Mouse (Mus musculus): ENCODE data around the gene Gh. TPM values are rescaled to one million over a fixed set of nuclear protein-coding genes. Genes with fewer than 3 reads are reported as not detected.

Gene Gh
- total RNA-seq, 1 experiment from 2014 or later = 0.70 TPM

DNA sequence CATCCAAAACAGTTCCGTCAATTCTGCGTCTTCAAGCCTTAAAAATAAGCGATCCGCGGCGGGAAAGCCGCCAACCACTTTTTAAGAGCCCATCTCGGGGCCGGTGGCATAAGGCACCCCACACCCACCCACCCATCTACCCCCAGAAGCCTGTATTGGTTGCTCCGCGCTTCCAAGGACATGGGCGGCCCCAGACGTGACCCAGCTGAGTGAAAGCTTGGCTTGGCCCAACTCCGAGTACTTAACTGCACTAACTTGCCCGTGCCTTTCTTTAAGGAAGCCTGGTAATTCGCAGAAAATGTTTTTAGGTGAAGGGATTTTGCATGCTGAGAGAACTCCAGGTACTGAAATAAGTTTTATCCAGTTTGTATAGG, 28.4 kb downstream of the Gh start:
- ATAC-seq (ENCODE audit: extremely low read depth, insufficient number of reproducible peaks, low FRiP score, poor library complexity, severe bottlenecking) = no peak

DNA sequence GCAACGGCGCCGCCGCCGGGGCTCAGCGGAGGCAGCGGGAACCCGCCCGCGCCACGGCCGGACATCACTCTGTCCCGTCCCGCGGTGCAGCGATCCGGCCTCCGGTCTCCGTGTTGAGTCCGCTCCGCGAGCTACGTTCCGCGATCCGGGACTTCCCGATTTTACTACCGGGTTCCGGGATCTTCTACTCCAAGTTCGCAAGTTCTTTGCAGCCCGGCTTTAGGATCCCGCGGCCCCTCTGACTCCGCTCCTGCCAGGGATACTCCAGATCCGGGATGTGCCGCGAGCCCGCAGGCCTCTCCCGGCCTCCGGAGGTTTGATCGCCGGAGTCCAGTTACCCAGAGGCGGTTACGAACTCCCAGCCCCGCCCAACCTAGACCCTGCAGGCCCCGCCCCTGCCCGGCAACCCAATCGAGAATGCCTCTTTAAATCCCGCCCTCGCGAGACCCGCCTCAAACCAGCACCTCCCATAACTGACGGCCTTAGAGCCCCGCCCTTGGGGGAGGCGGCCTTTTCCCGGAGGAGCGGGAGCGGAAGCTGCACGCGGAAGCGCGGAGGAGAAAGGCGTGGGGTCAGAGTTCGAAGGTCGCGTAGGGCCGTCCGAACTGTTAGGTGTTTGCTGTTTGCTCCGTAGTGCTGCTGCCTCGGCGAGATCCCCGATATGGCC, 28.9 kb downstream of the Gh start, which contains the start of gene Smarcd2:
Gene Smarcd2, minus strand, starts transcription at position 329 of the 667 bp plus-strand sequence.
- ATAC-seq (ENCODE audit: extremely low read depth, insufficient number of reproducible peaks, low FRiP score, poor library complexity, severe bottlenecking) = peak; percentile 82

DNA sequence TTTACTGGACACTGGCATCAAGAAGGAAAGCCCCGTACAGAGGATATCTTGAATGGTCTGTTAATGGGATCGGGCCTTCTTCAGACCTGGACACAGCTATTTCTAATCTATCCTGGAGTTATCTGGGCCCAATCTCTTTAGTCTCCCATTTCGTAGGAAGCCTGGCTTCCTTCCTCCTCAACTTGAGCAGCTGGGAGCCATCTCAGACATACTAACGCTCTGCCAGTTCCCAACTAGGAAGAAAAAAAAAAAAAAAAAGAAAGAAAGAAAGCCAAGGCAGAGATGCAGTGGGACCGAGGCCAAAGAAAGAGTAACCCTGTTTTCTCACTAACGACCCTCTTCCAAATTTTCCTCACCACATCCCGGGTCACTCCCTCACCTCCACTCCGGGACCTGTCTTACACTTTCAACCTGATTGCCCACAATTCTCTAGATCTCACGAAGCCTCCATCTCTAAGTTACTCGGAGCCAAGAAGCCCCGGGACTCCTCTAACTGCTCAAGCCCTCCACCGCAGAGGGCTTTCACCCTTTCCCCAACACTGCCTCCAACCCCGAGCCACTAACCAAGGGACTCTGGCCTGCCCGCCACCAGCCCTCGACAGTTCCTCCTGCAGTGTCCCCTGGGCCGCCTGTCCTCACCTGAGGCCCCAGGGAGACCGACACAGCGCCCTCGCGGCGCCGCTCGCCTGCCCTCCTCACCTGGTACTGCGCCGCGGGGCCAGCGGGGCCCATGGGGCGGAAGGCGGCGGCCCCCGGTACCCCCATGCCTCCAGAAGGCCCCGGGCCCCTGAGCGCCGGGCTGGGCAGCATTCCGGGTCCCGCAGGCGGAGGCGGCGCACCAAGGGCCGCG, 29.6 kb downstream of the Gh start:
- ATAC-seq (ENCODE audit: extremely low read depth, insufficient number of reproducible peaks, low FRiP score, poor library complexity, severe bottlenecking) = no peak

DNA sequence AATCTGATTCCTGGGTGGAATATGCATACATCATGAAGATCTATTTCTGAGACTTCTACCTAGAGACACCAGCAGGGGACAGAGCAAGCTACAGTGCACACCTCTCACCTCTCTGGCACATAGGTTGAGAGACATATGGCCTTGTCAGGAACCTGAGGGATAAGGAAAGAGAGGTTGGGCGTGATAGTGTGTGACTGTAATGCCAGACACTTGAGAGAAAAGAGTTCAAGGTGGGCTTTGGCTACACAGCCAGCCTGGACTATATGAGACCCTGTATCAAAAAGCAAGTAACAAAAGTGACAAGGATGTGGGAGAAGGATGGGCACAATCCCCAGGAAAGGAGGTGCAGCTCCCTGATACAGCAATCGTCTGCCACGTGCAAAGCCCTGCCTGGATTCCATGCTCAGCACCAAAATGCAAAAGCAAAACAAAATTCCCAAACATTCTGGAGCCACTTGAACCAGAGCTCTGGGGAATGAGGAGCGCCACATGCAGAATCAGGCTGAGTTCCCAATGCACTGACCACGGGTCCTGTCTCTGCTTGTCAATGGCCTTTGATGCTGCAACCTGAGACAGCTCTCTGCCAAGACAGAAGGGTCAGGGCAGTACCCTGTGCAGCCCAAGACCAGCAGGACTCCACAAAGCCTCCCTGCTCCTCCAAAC, 30.4 kb downstream of the Gh start:
- ATAC-seq (ENCODE audit: extremely low read depth, insufficient number of reproducible peaks, low FRiP score, poor library complexity, severe bottlenecking) = no peak

DNA sequence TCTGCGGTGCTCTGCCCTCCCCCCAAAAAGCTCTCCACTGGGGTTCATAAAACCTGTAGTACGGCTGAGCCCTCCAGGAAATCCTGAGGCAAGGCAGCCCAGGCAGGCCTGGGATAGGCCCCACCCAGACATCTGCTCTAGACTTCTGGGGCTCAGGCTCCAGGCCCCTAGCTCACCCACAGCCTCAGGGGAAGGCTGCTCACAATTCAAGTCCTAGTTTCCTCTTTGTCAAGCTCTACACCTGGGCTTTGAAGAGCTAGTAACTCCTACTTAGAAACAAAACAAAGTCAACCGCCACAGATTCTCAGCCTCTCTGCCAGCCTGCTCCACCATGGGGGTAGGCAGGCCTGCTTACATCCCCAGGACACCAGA, 32.6 kb downstream of the Gh start:
- no peak for ATAC-seq (ENCODE audit: extremely low read depth, insufficient number of reproducible peaks, low FRiP score, poor library complexity, severe bottlenecking)

DNA sequence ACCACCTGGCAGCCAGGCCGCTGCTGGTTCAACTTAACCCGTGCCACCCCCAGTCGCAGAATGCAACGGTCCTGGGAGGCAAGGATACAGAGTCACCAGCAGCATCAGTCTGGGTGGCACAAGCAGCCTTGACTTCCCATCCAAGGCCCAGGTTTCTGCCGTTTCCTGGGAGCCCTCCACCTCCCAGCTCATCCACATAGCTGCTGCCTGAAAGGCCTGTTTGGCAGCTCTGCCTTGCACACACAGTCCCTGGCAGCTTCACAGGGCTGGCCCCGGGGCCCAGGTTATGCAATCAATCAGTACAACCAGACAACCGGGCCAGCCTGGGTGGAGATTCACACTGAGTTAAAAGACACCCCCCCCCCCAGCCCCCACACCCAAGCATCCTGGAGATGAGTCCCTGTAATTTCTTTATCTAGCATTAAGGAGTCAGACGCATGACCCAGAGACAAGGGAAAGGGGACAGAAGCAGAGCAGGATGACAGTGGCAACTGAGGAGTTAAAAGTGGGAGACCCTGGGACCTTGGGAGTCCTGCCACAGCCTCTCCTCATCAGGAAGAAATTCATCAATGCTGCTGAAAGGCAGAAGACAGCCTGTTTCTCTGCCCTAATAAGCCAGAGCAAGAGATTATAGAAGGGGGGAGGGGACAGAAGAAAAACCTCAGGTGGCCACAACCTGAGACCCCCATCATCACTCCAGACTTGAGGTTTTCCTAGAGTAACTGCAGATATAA, 33.2 kb downstream of the Gh start:
- no peak for ATAC-seq (ENCODE audit: extremely low read depth, insufficient number of reproducible peaks, low FRiP score, poor library complexity, severe bottlenecking)

DNA sequence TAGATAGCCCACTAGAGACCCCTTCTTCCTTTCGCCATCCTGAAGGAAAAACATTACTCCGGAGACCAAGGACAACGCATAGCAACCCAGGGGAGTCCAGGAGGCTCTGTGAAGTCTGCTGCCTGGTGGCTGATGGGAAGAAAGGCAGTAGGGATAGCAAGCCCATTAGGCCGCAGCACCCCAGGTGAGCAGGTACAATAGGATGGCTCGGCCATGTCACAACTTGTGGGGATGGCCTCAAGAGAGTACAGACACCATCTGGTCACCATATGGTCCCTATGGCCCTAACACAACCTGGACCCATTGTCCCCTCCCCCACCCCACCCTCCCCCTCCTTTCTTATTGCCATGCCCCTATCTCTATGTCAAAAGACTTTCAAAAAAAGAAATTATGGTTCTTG, 33.8 kb downstream of the Gh start:
- no peak for ATAC-seq (ENCODE audit: extremely low read depth, insufficient number of reproducible peaks, low FRiP score, poor library complexity, severe bottlenecking)

DNA sequence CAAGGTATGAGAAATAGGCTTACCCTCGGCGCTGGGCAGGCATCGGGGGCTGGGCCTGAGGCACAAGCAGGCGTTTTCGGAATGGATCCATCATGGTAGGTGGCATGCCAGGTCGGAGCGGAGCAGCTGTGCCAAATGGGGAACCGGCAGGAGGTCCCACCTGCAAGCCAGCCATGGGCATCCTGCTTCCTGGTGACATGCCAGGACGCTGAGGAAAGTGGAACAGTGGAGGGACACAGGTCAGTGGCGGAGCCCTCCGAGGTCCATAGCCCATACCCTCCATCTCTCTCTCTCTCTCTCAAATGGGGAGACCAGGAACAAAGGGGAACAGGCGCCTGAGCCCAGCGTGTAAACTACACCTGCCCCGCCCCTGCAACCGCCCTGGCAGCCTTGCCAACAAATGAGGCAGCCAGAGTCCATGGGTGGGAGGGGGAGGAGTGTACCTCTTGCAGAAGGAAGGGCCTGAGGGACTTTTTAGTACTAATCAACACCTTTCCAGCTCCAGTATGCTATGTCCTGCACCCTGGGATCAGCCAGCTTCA, 34.3 kb downstream of the Gh start:
- no peak for ATAC-seq (ENCODE audit: extremely low read depth, insufficient number of reproducible peaks, low FRiP score, poor library complexity, severe bottlenecking)

DNA sequence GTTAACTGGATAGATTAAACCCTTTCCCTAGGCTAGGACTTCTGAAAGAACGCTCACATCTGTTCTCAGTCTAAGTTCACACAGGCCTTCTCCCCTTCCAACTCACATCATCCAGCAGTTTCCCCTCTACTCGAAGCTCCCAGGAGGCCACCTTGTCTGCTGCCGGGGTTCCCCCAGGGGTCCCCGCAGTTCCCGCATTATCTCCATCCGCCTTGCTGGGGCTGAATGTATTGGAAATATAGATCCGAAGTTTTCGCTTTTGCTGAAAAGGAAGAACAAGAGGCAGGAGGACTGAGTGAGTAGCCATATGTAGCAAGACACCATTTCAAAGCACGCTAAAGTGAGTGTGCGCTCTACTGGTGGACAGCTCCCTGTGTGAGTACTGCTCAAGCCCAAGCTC, 35.2 kb downstream of the Gh start:
- ATAC-seq (ENCODE audit: extremely low read depth, insufficient number of reproducible peaks, low FRiP score, poor library complexity, severe bottlenecking) = no peak

DNA sequence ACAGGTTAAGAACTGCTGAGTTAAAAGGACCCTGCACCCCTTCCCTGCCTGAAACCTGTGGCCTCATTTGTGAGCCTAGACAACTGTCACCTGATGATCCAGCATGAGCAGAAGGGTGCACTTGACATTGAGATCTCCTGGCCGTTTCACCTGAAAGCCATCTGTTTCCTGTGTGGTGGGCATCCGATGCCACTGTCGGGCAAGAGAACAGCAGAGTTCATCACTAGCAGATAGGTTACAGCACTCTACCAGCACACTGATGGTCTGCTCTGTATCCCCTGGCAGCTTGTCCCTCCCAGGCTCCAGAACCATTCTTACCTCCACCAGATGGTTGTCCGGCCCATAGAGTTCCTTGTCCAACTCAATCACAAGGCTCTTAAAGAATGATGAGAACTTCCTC, 36.1 kb downstream of the Gh start:
- no peak for ATAC-seq (ENCODE audit: extremely low read depth, insufficient number of reproducible peaks, low FRiP score, poor library complexity, severe bottlenecking)

DNA sequence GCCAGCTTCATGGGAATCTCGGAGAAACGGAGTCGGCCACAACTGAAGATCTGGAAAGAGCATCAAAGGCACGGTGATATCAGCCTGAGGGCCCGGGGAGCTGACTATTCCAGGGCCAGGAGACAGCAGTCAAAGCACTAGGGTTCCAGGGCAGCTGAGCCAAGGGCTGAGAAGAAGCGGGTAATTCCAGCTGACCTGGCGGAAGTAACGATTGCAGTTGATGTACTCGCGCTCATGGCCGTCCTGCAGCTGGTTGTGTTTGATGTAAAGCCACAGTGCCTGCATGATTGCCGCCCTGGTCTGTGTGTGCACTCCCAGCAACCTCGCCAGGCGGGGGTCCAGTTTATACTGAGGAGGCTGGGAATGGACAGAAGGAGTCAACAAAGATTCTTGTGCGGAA, 36.7 kb downstream of the Gh start:
- ATAC-seq (ENCODE audit: extremely low read depth, insufficient number of reproducible peaks, low FRiP score, poor library complexity, severe bottlenecking) = no peak

DNA sequence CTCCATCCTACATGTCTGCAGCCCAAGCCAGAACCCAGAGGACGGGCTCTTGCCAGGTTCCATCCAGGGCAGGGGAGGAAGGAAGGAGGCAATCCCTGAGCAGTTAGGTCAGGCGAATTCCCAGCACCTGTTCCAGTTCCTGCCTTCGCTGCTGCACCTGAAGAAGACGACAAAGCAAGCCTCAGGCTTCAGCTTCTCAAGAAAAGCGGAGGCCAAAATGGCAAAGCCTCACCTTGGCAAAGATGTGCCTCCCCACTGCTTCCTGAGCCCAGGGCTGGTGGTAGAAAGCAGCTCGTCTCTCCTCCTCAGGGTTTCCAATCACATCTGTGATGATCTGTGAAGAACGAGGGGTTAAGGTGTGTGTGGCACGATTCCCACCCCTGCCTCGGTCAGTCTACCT, 37.7 kb downstream of the Gh start:
- ATAC-seq (ENCODE audit: extremely low read depth, insufficient number of reproducible peaks, low FRiP score, poor library complexity, severe bottlenecking) = no peak

DNA sequence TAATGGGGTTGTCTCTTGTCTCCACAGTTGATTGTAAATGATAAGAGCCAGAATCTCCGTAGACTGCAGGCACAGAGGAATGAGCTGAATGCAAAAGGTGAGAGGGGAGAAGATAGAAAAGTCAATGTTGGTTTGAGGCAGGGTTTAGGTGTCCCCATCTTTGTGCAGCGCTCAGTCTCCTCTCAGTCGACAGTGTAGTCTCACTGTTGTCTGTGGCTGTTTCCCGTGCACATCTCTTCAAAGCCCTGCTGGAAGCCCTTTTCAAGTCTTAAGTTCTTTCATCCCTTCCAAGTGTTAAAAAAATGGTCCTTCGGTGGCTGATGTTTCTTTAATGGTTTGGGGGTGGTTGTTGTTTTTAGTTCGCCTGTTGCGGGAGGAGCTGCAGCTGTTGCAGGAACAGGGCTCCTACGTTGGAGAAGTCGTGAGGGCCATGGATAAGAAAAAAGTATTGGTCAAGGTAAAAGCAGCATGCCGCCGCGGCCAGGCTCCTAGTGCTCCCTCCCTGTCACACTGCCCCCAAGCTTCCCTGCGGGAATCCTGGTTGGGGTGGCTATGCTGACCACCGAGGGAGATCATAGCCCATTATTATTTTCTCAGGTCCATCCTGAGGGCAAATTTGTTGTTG, 40.7 kb downstream of the Gh start:
- no peak for ATAC-seq (ENCODE audit: extremely low read depth, insufficient number of reproducible peaks, low FRiP score, poor library complexity, severe bottlenecking)

DNA sequence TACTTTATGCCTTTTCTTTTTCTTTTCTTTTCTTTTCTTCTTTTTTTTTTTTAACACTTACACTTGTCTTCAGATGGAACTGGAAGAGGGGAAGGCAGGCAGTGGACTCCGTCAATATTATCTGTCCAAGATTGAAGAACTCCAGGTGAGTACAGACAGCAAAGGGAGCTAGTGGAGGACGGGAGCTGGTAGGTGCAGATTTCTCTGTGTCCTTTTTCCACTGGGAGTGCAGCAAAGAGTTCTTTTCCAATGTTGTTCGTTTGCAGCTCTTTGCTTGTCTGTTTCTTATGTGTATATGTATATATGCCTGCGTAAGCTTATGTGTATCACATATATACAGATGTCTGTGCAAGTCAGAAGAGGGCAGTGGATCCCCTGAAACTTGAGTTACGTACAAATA, 44.9 kb downstream of the Gh start:
- ATAC-seq (ENCODE audit: extremely low read depth, insufficient number of reproducible peaks, low FRiP score, poor library complexity, severe bottlenecking) = no peak

DNA sequence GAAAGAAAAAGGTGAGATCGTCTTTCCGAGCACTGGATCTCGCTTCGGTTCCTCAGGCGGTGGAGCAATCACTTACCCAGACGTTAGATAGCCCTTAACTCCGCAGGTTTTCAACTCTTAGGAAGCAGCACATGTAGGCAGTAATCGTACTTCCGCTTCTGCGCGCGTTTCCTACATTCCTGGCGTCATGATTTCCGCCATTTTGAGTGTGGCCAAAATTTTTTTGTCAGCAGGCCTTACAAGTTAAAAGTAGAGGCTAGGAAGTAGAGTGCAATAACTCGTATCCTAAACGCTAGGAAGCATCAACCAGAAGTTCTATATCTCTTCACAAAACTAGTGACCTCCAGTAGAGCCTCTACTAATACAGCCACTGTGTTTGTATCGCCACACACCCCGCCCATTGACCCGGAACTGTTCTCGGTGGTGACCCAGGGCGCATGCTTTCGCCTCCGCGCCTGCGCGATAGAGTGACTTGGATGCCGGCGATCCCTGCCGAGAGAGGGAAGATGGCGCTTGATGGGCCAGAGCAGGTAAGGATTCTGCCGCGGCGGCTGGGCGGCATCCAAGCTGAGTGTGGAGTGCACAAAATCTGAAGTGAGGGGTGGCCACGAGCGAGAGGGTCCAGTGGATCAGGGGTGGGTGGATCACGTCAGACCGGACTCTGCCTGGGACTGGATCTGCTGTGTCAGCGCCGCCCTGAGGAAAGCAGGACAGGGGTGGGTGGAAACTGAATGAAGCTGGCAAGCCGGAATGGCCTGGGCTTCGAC, 45.8 kb downstream of the Gh start, which contains the start of the genes Ftsj3 and Psmc5:
Gene Ftsj3, minus strand, starts transcription at position 395 of the 767 bp plus-strand sequence.
Gene Psmc5, plus strand, starts transcription at position 470 of the 767 bp plus-strand sequence.
- ATAC-seq (ENCODE audit: extremely low read depth, insufficient number of reproducible peaks, low FRiP score, poor library complexity, severe bottlenecking) = peak; percentile 90

DNA sequence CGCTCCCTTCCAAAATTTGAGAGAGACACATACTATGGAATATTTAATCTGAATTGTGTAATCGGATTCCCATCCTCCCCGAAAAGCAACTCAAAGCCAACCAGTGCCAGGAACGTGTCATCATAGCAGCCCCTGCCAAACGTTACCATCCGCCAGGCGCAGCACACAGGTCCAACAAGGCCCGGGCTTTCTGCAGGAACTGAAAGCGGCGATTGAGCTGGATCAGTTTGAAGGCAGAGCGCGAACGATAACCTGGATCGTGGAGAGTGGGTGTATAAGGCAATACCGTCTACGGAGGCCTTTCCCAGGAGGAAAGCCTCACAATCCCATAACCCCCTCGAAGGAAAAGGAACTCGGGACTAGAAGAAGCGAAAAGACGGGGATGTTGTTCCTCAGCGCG, 46.5 kb downstream of the Gh start:
- no peak for ATAC-seq (ENCODE audit: extremely low read depth, insufficient number of reproducible peaks, low FRiP score, poor library complexity, severe bottlenecking)

DNA sequence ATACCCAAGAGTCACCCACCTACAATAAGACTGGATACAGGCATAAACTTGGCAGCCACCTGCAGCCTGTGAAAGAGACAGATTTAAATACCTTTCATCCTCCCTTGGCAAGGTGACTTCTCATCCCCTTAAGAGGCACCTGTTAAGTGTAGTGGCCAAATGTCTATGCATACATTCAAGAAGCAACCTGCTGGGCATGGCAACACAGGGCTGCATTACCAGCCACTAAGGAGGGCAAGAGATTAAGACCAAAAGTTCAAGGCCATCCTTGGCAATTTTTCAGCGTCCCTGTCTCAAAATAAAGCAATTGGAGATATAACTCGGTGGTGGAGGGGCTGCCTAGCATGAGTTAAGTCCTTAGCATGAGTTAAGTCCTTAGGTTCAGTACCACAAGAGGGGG, 46.9 kb downstream of the Gh start:
- no peak for ATAC-seq (ENCODE audit: extremely low read depth, insufficient number of reproducible peaks, low FRiP score, poor library complexity, severe bottlenecking)
